Mouse (Mus musculus) 3134 (cell line): ENCODE data around the gene Eef2.
A peak's percentile ranks its signal among the peaks of the same experiment; 100 is the strongest.
"Not testable (repeated sequence)": the region's sequence is repeated elsewhere in the genome, so short reads cannot be mapped to it uniquely, and the experiment has no call there.

ENCODE experiments used
- DNase-seq: peaks from one replicate; pipeline ENCODE4 v3.0.0-alpha.2; 2011; ENCODE audit warnings: low spot score; ENCODE audit not compliant: insufficient read length; ENCODE audit errors: extremely low read depth

The Eef2 gene

DNA sequence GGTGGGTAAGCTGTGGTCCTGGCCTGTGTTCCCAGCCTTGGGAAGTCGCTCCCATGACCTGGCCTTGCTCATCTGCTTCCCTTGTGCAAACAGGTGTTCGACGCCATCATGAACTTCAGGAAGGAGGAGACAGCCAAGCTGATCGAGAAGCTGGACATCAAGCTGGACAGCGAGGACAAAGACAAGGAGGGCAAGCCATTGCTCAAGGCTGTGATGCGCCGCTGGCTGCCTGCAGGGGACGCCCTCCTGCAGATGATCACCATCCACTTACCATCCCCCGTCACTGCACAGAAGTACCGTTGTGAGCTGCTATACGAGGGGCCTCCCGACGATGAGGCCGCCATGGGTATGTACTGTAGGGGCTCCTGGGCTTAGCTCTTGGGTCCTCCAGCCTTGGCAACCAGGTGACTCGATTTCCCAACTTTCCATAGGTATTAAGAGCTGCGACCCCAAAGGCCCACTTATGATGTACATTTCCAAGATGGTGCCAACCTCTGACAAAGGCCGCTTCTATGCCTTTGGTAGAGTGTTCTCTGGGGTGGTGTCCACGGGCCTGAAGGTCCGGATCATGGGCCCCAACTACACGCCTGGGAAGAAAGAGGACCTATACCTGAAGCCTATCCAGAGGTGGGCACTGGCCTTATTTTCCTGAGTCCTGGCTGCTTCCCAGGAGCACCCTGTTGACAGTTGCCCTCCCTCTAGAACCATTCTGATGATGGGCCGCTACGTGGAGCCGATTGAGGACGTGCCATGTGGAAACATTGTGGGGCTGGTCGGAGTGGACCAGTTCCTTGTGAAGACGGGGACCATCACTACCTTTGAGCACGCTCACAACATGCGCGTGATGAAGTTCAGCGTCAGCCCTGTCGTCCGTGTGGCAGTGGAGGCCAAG lies 3.3 kb downstream of the Eef2 start:
- DNase-seq: no peak

DNA sequence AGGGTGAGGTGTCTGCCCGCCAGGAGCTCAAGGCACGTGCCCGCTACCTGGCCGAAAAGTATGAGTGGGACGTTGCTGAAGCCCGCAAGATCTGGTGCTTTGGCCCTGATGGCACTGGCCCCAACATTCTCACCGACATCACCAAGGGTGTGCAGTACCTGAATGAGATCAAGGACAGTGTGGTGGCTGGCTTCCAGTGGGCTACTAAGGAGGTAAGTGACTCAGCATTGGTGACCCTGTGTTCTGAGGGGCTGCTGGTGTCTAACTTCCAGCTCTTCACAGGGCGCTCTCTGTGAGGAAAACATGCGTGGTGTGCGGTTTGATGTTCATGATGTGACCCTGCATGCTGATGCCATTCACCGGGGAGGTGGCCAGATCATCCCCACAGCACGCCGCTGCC lies 4.5 kb downstream of the Eef2 start:
- no peak for DNase-seq

- not testable (repeated sequence) for DNase-seq
These were observed 5.4 kb downstream of the Eef2 start for GRCm38 (mm10) chr10:81181860-81182259.

DNA sequence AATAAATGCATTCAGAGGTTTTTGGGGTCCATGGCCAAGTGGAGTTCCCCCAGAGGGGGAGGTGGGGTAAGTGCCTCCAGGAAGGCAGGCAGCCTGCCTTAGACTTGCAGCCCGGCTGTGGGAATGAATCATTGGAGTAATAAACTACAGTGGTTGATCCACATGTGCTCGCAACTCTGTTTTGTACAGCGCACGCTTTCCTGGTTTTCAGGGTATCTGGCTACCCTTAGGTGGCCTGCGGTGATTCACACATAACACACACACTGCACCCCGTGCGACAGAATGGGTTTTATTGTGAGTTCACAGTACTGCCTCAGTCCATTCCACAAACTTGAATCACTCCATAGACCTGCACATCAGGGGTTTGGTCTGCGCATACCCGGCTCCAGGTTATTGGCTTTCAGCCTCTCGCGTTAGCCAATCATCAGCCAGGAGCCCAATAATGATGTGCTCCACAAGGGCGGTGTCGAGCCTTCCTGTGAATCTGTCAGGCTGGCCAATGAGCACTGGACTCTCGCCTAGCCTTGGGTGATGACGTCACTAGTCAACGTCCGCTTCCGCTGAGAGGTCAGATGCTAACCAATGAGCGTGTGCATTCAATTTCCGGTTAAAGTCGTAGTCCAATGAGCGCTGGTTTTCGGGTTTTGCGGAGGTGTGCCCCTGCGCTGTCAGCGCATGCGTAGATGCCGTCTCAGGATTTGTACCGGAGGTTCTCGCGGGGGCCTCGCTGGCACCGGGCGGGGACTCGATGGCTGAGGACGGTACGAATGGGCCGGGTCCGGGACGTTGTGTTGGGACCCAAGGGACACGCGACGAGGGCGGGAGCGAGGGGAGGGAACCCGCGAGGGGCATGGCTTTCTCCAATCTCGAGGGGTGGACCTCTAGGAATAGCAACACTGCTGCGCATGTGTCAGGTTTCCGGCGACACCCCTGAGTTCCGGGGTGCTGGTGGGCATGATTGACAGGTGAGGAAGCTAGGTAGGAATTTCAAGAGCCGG lies 6.2 kb downstream of the Eef2 start, which contains the start of gene Dapk3:
Dapk3 (plus strand) TSS at position 670 of the 998 bp plus-strand sequence.
- DNase-seq: peak; percentile 96

DNA sequence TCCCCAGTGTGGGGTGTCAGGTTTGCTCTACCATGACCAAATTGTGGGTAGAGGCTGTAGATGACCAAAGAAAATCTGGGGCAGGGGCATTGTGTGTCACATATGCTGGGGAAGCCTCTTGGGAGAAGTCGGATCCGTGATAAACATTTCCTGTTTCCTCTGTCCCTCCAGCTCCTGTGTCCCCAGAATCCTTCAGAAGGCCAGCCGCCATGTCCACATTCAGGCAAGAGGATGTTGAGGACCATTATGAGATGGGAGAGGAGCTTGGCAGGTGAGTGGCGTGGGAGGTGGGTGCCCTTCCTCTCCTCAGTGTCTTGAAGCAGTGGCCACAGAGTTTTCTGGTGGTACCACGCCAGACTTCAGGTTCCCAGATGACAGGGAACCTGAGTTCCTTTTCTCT lies 7.4 kb downstream of the Eef2 start, which contains the start of gene 4930442H23Rik:
4930442H23Rik (minus strand) TSS at position 45 of the 400 bp plus-strand sequence.
- DNase-seq: no peak

- DNase-seq: no peak
These were observed 8.3 kb downstream of the Eef2 start for GRCm38 (mm10) chr10:81184765-81185164.

DNA sequence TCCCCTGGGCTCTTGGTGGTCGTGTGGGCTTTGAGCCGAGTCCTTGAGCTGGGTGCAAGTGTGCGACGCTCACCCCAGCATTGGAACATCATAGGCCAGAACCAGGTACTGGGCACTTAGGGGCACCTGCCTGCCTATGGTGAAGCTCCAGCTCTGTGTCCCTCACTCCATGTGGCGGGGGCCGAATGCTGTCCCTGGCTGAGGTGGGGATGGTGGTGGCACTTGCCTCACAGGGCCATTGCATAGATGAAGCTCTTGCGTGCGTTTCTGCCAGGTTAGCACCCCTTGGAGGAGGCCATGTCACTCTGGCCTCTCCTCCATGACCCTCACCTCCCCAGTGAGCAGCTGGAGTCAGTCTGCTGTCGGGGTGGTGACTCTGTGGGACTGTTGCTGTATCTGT lies 10.7 kb downstream of the Eef2 start:
- no peak for DNase-seq

DNA sequence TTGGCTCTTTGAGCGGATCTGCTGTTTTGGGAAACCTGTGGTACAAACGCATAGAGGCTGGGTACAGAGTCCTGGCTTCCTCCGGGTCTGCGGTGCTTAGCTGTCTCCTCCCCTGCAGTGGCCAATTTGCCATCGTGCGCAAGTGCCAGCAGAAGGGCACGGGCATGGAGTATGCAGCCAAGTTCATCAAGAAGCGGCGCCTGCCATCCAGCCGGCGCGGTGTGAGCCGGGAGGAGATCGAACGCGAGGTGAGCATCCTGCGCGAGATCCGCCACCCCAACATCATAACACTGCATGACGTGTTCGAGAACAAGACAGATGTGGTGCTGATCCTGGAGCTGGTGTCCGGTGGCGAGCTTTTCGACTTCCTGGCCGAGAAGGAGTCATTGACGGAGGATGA lies 13.4 kb downstream of the Eef2 start:
- no peak for DNase-seq

DNA sequence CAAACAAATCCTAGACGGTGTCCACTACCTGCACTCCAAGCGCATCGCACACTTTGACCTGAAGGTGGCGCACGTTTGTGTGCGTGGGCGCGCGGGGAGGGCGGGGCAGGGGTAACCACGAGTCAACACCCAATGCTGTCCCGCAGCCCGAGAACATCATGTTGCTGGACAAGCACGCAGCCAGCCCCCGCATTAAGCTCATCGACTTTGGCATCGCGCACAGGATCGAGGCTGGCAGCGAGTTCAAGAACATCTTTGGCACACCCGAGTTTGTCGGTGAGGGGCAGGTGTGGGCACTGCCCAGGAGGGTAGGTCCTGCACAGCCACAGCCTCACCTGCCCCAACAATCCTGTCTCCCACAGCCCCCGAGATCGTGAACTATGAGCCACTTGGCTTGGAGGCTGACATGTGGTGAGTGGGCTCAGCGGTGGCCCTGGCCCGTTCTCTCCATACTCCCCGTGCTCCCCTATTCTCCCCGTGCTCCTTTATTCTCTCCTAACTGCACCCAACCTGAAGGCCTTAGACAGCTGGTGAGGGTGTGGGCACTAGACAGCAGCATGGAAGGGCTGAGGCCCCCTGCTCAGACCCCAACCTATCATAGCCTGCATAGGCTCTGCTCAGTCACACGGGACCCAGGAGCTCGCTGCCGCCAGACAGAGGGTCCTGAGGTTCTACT lies 13.9 kb downstream of the Eef2 start:
- DNase-seq: no peak

- no peak for DNase-seq
These were observed 14.5 kb downstream of the Eef2 start for GRCm38 (mm10) chr10:81190912-81191321.

GRCm38 (mm10) chr10:81191342-81191982 lies 15.0 kb downstream of the Eef2 start:
- no peak for DNase-seq

- DNase-seq: peak; percentile 81
These were observed 16.0 kb downstream of the Eef2 start for GRCm38 (mm10) chr10:81192270-81192967.

- no peak for DNase-seq
These were observed 16.6 kb downstream of the Eef2 start for GRCm38 (mm10) chr10:81192968-81193501.

- DNase-seq: no peak
These were observed 17.8 kb downstream of the Eef2 start for GRCm38 (mm10) chr10:81193991-81194774.

GRCm38 (mm10) chr10:81195300-81195699 lies 18.9 kb downstream of the Eef2 start:
- no peak for DNase-seq

DNA sequence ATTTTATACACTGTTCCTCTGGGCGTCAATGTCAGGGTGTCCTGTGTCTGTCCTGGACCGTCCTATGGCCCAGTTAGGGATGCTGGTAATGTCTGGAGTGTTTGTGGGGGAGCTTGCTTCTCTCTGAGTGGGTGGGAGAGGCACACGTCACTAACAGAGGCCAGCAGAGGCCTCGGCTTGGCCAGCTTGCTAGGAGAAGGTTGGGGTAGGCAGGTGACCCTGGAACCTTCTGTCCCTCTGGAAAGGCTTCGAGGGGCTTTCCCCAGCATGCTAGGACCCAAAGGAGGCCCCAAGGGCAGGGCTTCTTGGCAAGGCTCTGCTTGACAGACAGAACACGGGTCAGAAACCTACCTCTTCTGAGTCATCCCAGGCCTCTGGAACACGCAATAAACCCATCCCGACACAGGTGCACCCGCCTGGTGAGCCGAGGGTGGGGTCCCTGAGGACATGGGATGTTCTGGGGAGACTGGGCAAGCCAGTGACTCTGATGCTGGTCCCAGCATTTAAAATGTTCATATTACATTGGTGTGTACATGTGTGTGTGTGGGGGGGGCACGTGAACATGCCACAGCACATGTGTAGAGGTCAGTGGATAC lies 20.1 kb downstream of the Eef2 start:
- no peak for DNase-seq

GRCm38 (mm10) chr10:81197305-81197704 lies 20.9 kb downstream of the Eef2 start:
- DNase-seq: no peak

- DNase-seq: no peak
These were observed 21.8 kb downstream of the Eef2 start for GRCm38 (mm10) chr10:81198230-81198629.
